Mouse (Mus musculus): Measurements from ENCODE around the gene 4930544D05Rik.

DNA sequence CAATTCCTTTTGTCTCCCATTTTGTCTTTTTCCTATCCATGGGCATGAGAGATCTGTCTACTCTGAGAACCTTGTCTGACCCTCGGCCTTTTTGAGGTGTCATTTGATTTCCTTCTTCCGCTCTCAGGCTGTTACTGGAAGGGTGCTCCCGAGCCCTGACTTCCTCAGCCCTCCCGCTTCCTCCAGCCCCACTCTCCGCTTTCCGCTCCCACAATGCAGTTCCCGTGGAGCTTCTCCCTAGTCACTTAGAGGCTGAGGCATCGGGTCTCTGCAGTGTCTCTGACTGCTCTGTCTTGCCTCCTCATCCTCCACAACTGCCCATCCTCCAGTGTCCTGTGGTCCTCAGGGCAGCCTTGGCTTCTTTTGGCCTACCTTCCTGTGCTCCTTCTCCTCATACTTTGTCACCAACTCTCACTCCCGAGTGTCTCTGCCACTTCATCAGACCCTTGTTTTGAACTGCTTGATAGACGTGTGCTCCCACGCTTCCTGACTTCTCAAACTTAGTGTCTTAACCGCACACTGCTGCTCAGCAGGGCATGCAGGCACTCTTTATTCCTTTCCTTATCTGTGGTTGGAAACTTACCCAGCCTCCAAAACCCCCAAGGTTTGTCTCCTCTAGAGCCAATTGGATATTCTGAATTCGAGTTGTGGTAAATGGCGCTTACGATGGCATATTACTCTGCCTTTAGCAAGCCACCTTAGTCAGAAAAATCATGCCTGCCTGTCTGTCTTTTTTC, 21.2 kb upstream of the 4930544D05Rik start:
- TF ChIP-seq CTCF (IDR thresholded peaks at IDR 0.05; ENCODE audit: low read depth) (no peak), EP300 (optimal IDR thresholded peaks at IDR 0.05) (no peak)

Data from stomach, postnatal 0 days (tissue).